Comparison of ENCODE assay signal across 8 mouse cellular contexts in the genomic region with DNA sequence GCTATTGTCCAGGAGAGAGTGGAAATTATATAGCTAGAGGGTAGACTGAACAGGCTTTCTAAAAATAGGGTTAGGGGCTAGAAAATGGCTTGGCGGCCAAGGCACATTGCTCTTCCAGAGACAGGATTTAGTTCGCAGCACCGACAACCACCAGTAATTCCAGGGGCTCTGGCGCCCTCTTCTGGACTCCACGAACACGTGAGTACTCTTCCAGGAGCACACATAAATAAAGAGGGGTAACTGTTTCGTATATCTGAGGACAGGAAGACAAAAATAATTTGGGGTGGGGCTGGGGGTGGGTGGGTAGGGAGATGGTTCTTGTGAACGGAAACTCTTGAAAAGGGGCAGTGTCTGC. TPM values are rescaled to one million over a fixed set of nuclear protein-coding genes. Genes with fewer than 3 reads are reported as not detected.
DNase-seq lines count a peak whose midpoint lies in the region; ATAC-seq and TF ChIP-seq lines count a peak whose summit lies in the region.

No protein-coding gene starts in this region.

- no peak for TF ChIP-seq EP300 in ES-Bruce4 (IDR thresholded peaks at IDR 0.05; ENCODE audit: insufficient read depth, low read depth, low read length)

- intact Hi-C loops in gastrocnemius, adult 2 months (cut with DNase I): loop anchor here (1.0 to 10.0 kb wide), 3 partner anchors 126 to 452 kb away; no protein-coding TSS in a partner anchor

- TF ChIP-seq CTCF in gastrocnemius, adult 2 months (IDR thresholded peaks at IDR 0.05): peak; percentile 70
- TF ChIP-seq CTCF in ES-Bruce4 (IDR thresholded peaks at IDR 0.05; ENCODE audit: low read depth, low read length): peak; percentile 74

- H3K4me1 ChIP-seq in ES-Bruce4 (ENCODE audit: control insufficient read depth, insufficient read depth, low read length): peaks cover 4% of the 10 kb centered on the region
- H3K4me1 ChIP-seq in heart, embryonic 16.5 days (ENCODE audit: control insufficient read depth, insufficient read depth, low read length): peaks cover 3% of the 10 kb centered on the region; the same call in 1 of the 2 replicates
- no peaks in the 10 kb centered on the region for H3K4me1 ChIP-seq in limb, embryonic 10.5 days
- peaks cover 10% of the 10 kb centered on the region; the same call in 1 of the 2 replicates for H3K4me1 ChIP-seq in neural tube, embryonic 13.5 days (replicated peaks)

- 0 out of 2 replicates have a peak, but pooled peaks have one; percentile 38 for ATAC-seq in common myeloid progenitor, adult 5-6 weeks (replicated peaks; ENCODE audit: low read depth, poor library complexity, severe bottlenecking)
- ATAC-seq in heart, embryonic 16.5 days (replicated peaks; ENCODE audit: extremely low read depth, insufficient read depth, low FRiP score): no peak
- ATAC-seq in neural tube, embryonic 13.5 days (ENCODE audit: low read depth): no peak
- no peak for ATAC-seq in erythroid progenitor cell, adult 5-6 weeks (replicated peaks; ENCODE audit: low FRiP score, poor library complexity, severe bottlenecking)

- WGBS in heart, embryonic 16.5 days: 46% methylated on average over 8 of the region's 8 CpGs
- 40% methylated on average over 8 of the region's 8 CpGs for WGBS in limb, embryonic 10.5 days
- WGBS in neural tube, embryonic 13.5 days: 49% methylated on average over 8 of the region's 8 CpGs

- no peak for TF ChIP-seq POLR2A in ES-Bruce4 (IDR thresholded peaks at IDR 0.05; ENCODE audit: insufficient read depth, low read length)

- peak overlapping the region; percentile 50 for H3K4me3 ChIP-seq in gastrocnemius, adult 2 months
- H3K4me3 ChIP-seq in ES-Bruce4 (ENCODE audit: low read depth, low read length): peak overlapping the region; percentile 8; the same call in 1 of the 2 replicates
- H3K4me3 ChIP-seq in heart, embryonic 16.5 days (ENCODE audit: low read length): no peak overlapping the region
- no peak overlapping the region for H3K4me3 ChIP-seq in limb, embryonic 10.5 days
- no peak overlapping the region for H3K4me3 ChIP-seq in neural tube, embryonic 13.5 days

- H3K36me3 ChIP-seq in ES-Bruce4 (ENCODE audit: control insufficient read depth, insufficient read depth, low read length, poor library complexity, severe bottlenecking): peaks cover 20% of the 10 kb centered on the region
- H3K36me3 ChIP-seq in heart, embryonic 16.5 days (ENCODE audit: control insufficient read depth, insufficient read depth): peaks cover 33% of the 10 kb centered on the region
- peaks cover 82% of the 10 kb centered on the region for H3K36me3 ChIP-seq in limb, embryonic 10.5 days
- peaks cover 59% of the 10 kb centered on the region for H3K36me3 ChIP-seq in neural tube, embryonic 13.5 days

- peak; percentile 73 for DNase-seq in gastrocnemius, adult 2 months
- DNase-seq in gastrocnemius, adult 8-10 months (ENCODE audit: low spot score in 2 of 2): no peak
- peak; percentile 77 for DNase-seq in limb, embryonic 10.5 days (ENCODE audit: low spot score)

- H3K9me3 ChIP-seq in ES-Bruce4 (replicated peaks; ENCODE audit: control insufficient read depth, insufficient read depth, low read length, poor library complexity, severe bottlenecking): no peaks in the 10 kb centered on the region
- no peaks in the 10 kb centered on the region for H3K9me3 ChIP-seq in heart, embryonic 16.5 days (replicated peaks; ENCODE audit: control insufficient read depth, low read length)
- no peaks in the 10 kb centered on the region for H3K9me3 ChIP-seq in limb, embryonic 10.5 days (replicated peaks)
- no peaks in the 10 kb centered on the region for H3K9me3 ChIP-seq in neural tube, embryonic 13.5 days

- H3K27me3 ChIP-seq in ES-Bruce4 (ENCODE audit: control insufficient read depth, insufficient read depth, low read length, poor library complexity, severe bottlenecking): no peaks in the 10 kb centered on the region
- H3K27me3 ChIP-seq in heart, embryonic 16.5 days (ENCODE audit: control insufficient read depth, insufficient read depth, low read length): no peaks in the 10 kb centered on the region
- H3K27me3 ChIP-seq in limb, embryonic 10.5 days (ENCODE audit: low read depth, poor library complexity, severe bottlenecking): no peaks in the 10 kb centered on the region
- no peaks in the 10 kb centered on the region for H3K27me3 ChIP-seq in neural tube, embryonic 13.5 days

- peak overlapping the region; percentile 75 for H3K27ac ChIP-seq in gastrocnemius, adult 2 months
- H3K27ac ChIP-seq in ES-Bruce4 (ENCODE audit: insufficient read depth, low read length): 0 out of 2 replicates have a peak overlapping the region, but pooled peaks have one; percentile 2
- H3K27ac ChIP-seq in heart, embryonic 16.5 days (ENCODE audit: low read length): peak overlapping the region; percentile 61
- H3K27ac ChIP-seq in limb, embryonic 10.5 days: peak overlapping the region; percentile 42; the same call in 1 of the 2 replicates
- H3K27ac ChIP-seq in neural tube, embryonic 13.5 days (replicated peaks): peak overlapping the region; percentile 67; the same call in 1 of the 2 replicates

- H3K9ac ChIP-seq in ES-Bruce4 (ENCODE audit: low read depth, poor library complexity, severe bottlenecking): no peak overlapping the region
- no peak overlapping the region for H3K9ac ChIP-seq in heart, embryonic 16.5 days (ENCODE audit: low read length)
- no peak overlapping the region for H3K9ac ChIP-seq in neural tube, embryonic 13.5 days

- H3K4me2 ChIP-seq in heart, embryonic 16.5 days (ENCODE audit: low read depth, low read length): no peak overlapping the region
- no peak overlapping the region for H3K4me2 ChIP-seq in neural tube, embryonic 13.5 days

RNA-seq across cellular contexts. Expression of a gene that starts 8.6 kb away (rescaled TPM):
- 100 to 1,000 TPM; 725 to 864 TPM for total RNA-seq in gastrocnemius, adult 2 months (2021)
- total RNA-seq in gastrocnemius, adult 8-10 months (2022): 100 to 1,000 TPM; 756 to 885 (median 813) TPM
- polyA plus RNA-seq in ES-Bruce4 (2011; ENCODE audit: insufficient read depth, insufficient read length, low read depth, missing spikeins): 2,551 and 2,648 TPM in 2 replicates
- total RNA-seq in common myeloid progenitor, adult 5-6 weeks (2017): 3,700 and 3,979 TPM in 2 replicates
- polyA plus RNA-seq in heart, embryonic 16.5 days (2015; fragmentation: Nextera tagmentation; extraction: Ambion mirVana): 728 and 790 TPM in 2 replicates
- 1,200 and 1,332 TPM in 2 replicates for polyA plus RNA-seq in limb, embryonic 10.5 days (2016; fragmentation: Nextera tagmentation; extraction: Ambion mirVana)
- 804 and 855 TPM in 2 replicates for polyA plus RNA-seq in neural tube, embryonic 13.5 days (2015; fragmentation: Nextera tagmentation; extraction: Ambion mirVana)
- 680 and 1,163 TPM in 2 replicates for total RNA-seq in erythroid progenitor cell, adult 5-6 weeks (2015; ENCODE audit: low replicate concordance)
- 771 and 878 TPM in 2 replicates for total RNA-seq in erythroid progenitor cell, adult 5-6 weeks (2017; ENCODE audit: low replicate concordance)

Comparison
In these comparisons a context has a peak if more than half of its experiments do, and no peak if none do; other contexts are left out.
1. DNase-seq: peak in gastrocnemius, adult 2 months (single experiment) and limb, embryonic 10.5 days (single experiment); none in gastrocnemius, adult 8-10 months (0 of 2).
2. H3K27ac ChIP-seq: peak in every context shown above with its lines; median percentile 75 in gastrocnemius, adult 2 months; 67 in neural tube, embryonic 13.5 days; 61 in heart, embryonic 16.5 days; 42 in limb, embryonic 10.5 days; 2 in ES-Bruce4.
3. H3K4me3 ChIP-seq: peak in gastrocnemius, adult 2 months (single experiment) and ES-Bruce4 (single experiment); none in heart, embryonic 16.5 days (single experiment), limb, embryonic 10.5 days (single experiment) and neural tube, embryonic 13.5 days (single experiment).